Mouse (Mus musculus) lung, adult 2 months (tissue): Measurements from ENCODE around the gene Rspry1.

ENCODE experiments used
- CTCF ChIP-seq: fragments of 200-500 bp; IDR thresholded peaks from 2 replicates; pipeline ENCODE4 v1.5.1; 2011; ENCODE audit warnings: mild to moderate bottlenecking, low read length, control low read depth; ENCODE audit not compliant: insufficient read depth
- POLR2A ChIP-seq: fragments of 200-500 bp; IDR thresholded peaks from 2 replicates; pipeline ENCODE4 v1.6.1; 2011; ENCODE audit warnings: low read depth, mild to moderate bottlenecking, control low read depth, low read length, borderline replicate concordance; ENCODE audit errors: extremely low read depth

DNA sequence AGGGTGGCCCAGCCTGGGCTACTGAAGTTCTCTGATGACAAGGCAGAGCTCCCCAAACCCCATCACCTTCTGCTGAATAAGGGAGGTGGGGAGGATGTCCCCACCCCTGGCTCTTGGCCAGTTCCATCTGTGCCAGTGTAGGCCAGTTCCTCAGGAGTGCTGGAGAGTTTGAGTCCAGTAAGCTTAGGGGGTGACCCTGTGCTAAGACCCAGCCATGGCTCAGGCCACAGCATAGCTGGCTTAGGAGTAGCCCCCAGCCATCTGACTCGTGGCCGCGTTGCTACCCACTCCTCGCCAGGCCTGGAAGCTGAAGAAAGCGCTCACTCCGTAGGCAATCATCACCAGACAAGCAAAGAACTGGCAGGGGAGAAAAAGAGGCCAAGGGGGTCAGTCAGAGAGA, 74.2 kb downstream of the Rspry1 start:
- TF ChIP-seq POLR2A: no peak
- no peak for TF ChIP-seq CTCF
